Mouse (Mus musculus): Measurements from ENCODE around the gene Ffar3.

DNA sequence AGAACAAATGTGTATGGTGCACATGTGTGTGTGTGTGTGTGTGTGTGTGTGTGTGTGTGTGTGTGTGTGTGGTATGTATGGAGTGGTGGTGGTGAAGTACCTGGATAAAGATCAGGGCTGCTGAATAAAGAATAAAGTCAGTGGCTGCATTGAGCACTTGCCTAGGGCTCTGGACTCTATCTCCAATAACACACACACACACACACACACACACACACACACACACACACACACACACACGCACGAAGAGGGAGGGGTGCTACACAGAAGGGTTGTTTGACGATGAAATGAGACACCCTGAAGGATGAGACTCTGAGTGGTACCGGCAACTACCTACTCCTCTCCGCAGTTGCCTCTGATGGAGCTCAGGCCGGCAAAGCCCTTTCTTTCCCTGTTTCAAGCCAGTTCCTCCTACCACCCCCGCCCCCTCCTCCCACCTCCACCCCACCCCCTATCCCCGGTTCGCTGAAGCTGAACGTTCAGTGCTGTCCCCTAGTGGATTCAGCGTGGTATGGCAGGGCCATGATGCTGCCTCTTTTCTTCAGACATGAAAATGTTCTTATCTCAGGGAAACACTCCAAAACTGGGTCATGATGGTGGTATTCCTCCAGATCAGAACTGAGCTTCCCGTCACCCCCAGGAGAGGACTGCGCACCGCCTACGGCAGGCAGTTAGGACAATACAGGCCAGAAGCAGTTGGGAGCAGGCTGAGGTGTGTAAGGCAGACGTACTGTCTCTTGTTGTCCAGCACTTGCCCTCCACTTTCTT lies 3.8 kb upstream of the Ffar3 start:
- no peak for TF ChIP-seq POLR2A (IDR thresholded peaks at IDR 0.05; ENCODE audit: insufficient read depth, low read depth, low read length)
- peak; percentile 73 for TF ChIP-seq CTCF (IDR thresholded peaks at IDR 0.05)
